18 mouse cellular contexts compared by ENCODE assay signal in genomic region chr7:55984754-55985153, GRCm38 (mm10). TPM values are rescaled to one million over a fixed set of nuclear protein-coding genes. Genes with fewer than 3 reads are reported as not detected.
A peak's percentile ranks its signal among the peaks of the same experiment; 100 is the strongest.
DNase-seq lines count a peak whose midpoint lies in the region; ATAC-seq and TF ChIP-seq lines count a peak whose summit lies in the region.
"Had no signal": no experiment of that assay in that cellular context is flagged by ENCODE, and none has a peak within 500 bp of the region (broad histone marks: within the 10 kb centered on the region; RNA-seq: fewer than 3 reads in every experiment).

No protein-coding gene starts in this region.

- peaks cover 8% of the 10 kb centered on the region for H3K4me1 ChIP-seq in liver, embryonic 11.5 days (replicated peaks; ENCODE audit: control insufficient read depth, insufficient read depth, low read length)
- H3K4me1 ChIP-seq: embryonic facial prominence, embryonic 10.5 days; embryonic facial prominence, embryonic 12.5 days; forebrain, embryonic 13.5 days; forebrain, embryonic 15.5 days had no signal

- peak; percentile 14 for DNase-seq in 3134 (ENCODE audit: extremely low read depth, insufficient read length, low spot score)
- peak; percentile 12 for DNase-seq in 3T3-L1 (ENCODE audit: low read depth, low spot score)
- DNase-seq in Patski (ENCODE audit: low read depth, low spot score), result no peak
- DNase-seq in urinary bladder, adult 2 months (ENCODE audit: low spot score), result no peak
- no peak for DNase-seq in liver, embryonic 11.5 days (ENCODE audit: low spot score)
- DNase-seq: adrenal gland, adult 2 months; adrenal gland, postnatal 10 days; adrenal gland, postnatal 25 days; cerebellum, adult 11 months; cerebellum, adult 18-20 months; cerebellum, adult 9-10 months; cerebellum, postnatal 10 days; cerebellum, postnatal 25 days; forebrain, postnatal 0 days had no signal

- H3K27me3 ChIP-seq in Patski, result no peaks in the 10 kb centered on the region
- H3K27me3 ChIP-seq in liver, embryonic 11.5 days (replicated peaks; ENCODE audit: control insufficient read depth, insufficient read depth, low read length), result no peaks in the 10 kb centered on the region
- H3K27me3 ChIP-seq: embryonic facial prominence, embryonic 12.5 days; forebrain, embryonic 13.5 days; forebrain, embryonic 15.5 days had no signal

- H3K4me3 ChIP-seq in liver, embryonic 11.5 days (ENCODE audit: low read depth, low read length), result no peak overlapping the region
- H3K4me3 ChIP-seq: embryonic facial prominence, embryonic 10.5 days; embryonic facial prominence, embryonic 12.5 days; forebrain, embryonic 13.5 days; forebrain, embryonic 15.5 days had no signal

- no peak for TF ChIP-seq CTCF in Patski (IDR thresholded peaks at IDR 0.05)

- H3K36me3 ChIP-seq in liver, embryonic 11.5 days (ENCODE audit: control insufficient read depth, insufficient read depth, low read length), result peaks cover 3% of the 10 kb centered on the region; the same call in 1 of the 2 replicates

- no peaks in the 10 kb centered on the region for H3K9me3 ChIP-seq in liver, embryonic 11.5 days (ENCODE audit: control insufficient read depth, low read length)
- H3K9me3 ChIP-seq: embryonic facial prominence, embryonic 10.5 days; embryonic facial prominence, embryonic 12.5 days; forebrain, embryonic 13.5 days; forebrain, embryonic 15.5 days had no signal

- H3K27ac ChIP-seq in liver, embryonic 11.5 days (ENCODE audit: low read depth, low read length), result no peak overlapping the region
- H3K27ac ChIP-seq: embryonic facial prominence, embryonic 10.5 days; embryonic facial prominence, embryonic 12.5 days; forebrain, embryonic 13.5 days; forebrain, embryonic 15.5 days had no signal

- WGBS in liver, embryonic 11.5 days, result 84% methylated on average over 4 of the region's 4 CpGs

- CTCF ChIA-PET in Patski (lab: Charles Lee), result interaction anchor here (1.0 to 1.8 kb wide), 4 partner anchors 11 to 58 kb away, joined by 3 to 8 read pairs (median 4); partner anchors contain the start of gene Nipa1

- ATAC-seq in Patski, result peak; percentile 60
- no peak for ATAC-seq in liver, embryonic 11.5 days (replicated peaks; ENCODE audit: low FRiP score)
- ATAC-seq: forebrain, embryonic 13.5 days; forebrain, embryonic 15.5 days; forebrain, postnatal 0 days had no signal

- in situ Hi-C loops in Patski (cut with MboI; ENCODE audit: low pct_unique_long_range_greater_than_20kb), result loop anchor here (10.0 kb wide), 1 partner anchor 60 kb away; no protein-coding TSS in a partner anchor

- H3K4me2 ChIP-seq in liver, embryonic 11.5 days, result no peak overlapping the region
- H3K4me2 ChIP-seq: embryonic facial prominence, embryonic 12.5 days; forebrain, embryonic 13.5 days; forebrain, embryonic 15.5 days had no signal

- POLR2A ChIA-PET in Patski (lab: Charles Lee), result no interaction called here

- no peak overlapping the region for H3K9ac ChIP-seq in liver, embryonic 11.5 days (ENCODE audit: low read depth, low read length)
- H3K9ac ChIP-seq: embryonic facial prominence, embryonic 12.5 days; forebrain, embryonic 13.5 days; forebrain, embryonic 15.5 days; forebrain, postnatal 0 days had no signal

RNA-seq across cellular contexts. Expression of gene Nipa2, which starts 22.5 kb away (rescaled TPM):
- 57.4 TPM for polyA plus RNA-seq in Patski (2021)
- polyA plus RNA-seq in urinary bladder, adult 2 months (2012; rRNA removed), result 31.4 and 32.8 TPM in 2 replicates
- 42.2 and 44.6 TPM in 2 replicates for polyA plus RNA-seq in liver, embryonic 11.5 days (2014; fragmentation: Nextera tagmentation; extraction: Ambion mirVana)

RNA-seq across cellular contexts. Expression of gene Nipa1, which starts 35.0 kb away (rescaled TPM):
- 14.9 TPM for polyA plus RNA-seq in Patski (2021)
- 13.5 and 13.8 TPM in 2 replicates for polyA plus RNA-seq in urinary bladder, adult 2 months (2012; rRNA removed)
- 14.5 and 16.2 TPM in 2 replicates for polyA plus RNA-seq in liver, embryonic 11.5 days (2014; fragmentation: Nextera tagmentation; extraction: Ambion mirVana)

Comparison
In these comparisons a context has a peak if more than half of its experiments do, and no peak if none do; other contexts are left out.
1. DNase-seq: peak in 3134 (single experiment) and 3T3-L1 (single experiment); none in Patski (single experiment), urinary bladder, adult 2 months (single experiment) and liver, embryonic 11.5 days (single experiment).